Mouse (Mus musculus): ENCODE data around the gene Dlx6.

- no peak for TF ChIP-seq CTCF (IDR thresholded peaks at IDR 0.05; ENCODE audit: low read depth, low read length)
- no peak for TF ChIP-seq POLR2A (IDR thresholded peaks at IDR 0.05; ENCODE audit: borderline replicate concordance, low read depth, low read length)
These were observed 11.1 kb downstream of the Dlx6 start for GRCm38 (mm10) chr6:6874073-6874771.

All from bone marrow macrophage, adult 2 months (primary cell).